Mouse (Mus musculus) skeletal muscle tissue, adult 2 months (tissue): ENCODE data around the gene Ebi3.

Experiments used
- DNase-seq: peaks from one replicate; pipeline ENCODE4 v3.0.0-alpha.2; 2012; ENCODE audit warnings: low read depth, low spot score

The Ebi3 gene

DNA sequence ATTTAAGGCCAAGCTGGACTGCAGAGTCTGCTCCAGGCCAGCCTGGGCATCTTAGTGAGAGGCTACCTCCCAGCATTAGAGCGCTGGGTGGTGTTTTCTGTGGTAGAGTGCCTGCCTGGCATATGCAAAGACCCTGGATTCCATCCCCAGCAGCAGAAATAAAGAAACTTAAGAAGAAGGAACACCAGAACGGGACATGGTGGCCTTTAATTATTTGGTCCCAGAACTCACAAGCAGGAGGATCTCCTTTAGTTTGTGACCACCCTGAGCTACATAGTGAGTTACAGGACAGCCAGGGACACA is 6.1 kb downstream of the Ebi3 start:
- DNase-seq, result no peak

DNA sequence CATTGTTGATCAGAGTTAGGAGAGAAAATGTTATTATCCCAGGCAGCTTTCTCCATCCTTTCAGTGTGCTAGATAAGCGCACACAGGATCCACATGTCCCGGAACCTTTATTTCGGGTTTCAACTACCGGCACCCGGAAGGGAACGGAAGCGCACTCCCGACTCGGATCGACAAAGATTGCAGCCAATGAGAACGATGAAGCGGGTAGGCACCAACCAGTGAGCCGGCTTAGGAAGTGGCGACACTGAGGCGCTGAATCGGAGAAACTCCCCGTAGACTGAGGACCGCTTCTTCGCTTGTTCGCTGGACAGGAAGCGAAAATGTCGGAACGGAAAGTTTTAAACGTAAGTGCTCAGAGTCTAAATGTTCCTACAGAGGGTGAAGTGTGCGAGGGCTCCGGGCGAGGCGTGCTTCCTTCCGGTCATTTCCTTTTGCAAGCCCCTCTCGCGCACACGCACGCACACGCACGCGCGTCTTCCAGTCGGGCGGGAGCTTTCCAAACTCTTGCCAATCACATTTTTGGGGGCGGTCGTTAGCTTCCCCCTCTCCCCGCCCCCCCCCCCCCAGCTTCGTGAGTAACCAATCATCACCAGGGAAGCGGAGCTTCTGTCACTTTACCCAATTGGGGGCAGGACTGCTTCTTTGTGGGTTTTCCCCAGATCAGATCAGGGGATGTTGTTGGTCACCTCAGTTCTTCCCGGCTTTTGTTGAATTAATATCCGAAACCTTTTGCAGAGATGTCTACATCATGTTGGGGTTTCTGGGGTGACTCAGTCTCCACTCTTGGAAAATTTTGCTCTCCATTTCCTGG is 6.7 kb downstream of the Ebi3 start, which contains the start of gene Yju2:
Gene Yju2, plus strand, starts transcription at position 182 of the 811 bp plus-strand sequence.
- peak; percentile 93 for DNase-seq

DNA sequence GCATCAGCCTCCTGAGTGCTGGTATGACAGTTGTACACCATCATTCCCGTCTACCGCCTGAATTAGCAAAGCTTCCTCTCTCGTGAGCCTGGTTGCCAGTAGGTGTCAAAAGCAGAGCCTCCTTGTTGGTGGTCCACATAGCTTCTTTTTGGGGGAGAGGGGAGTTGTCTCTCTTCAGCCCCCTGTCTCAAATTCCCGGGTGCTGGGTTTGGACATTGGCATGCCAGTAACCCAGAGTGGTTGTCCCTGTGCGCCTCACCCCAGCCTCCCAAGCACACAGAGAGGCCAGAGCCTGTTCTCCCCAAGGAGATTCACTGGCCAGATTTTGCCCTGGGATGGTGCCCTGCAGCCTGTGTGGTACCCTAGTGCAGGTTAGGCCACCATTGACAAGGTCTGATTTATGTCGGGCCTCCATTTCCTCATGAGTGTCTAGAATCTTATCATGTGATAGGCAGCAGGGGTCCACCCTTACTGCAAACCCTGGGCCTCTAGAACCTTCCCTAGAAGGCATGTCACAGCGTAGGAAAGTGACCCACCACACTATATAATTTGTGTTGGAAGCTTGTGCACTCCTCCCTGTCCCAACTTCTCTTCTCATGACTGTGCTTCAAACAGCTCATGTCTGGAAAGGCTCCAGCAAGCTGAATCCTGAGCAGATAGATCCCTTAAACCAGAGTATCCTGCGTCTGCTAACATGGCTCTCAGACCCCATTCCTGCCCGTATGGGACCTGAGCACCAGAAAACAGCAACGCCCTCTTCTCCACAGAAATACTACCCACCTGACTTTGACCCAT is 7.7 kb downstream of the Ebi3 start:
- DNase-seq, result no peak

DNA sequence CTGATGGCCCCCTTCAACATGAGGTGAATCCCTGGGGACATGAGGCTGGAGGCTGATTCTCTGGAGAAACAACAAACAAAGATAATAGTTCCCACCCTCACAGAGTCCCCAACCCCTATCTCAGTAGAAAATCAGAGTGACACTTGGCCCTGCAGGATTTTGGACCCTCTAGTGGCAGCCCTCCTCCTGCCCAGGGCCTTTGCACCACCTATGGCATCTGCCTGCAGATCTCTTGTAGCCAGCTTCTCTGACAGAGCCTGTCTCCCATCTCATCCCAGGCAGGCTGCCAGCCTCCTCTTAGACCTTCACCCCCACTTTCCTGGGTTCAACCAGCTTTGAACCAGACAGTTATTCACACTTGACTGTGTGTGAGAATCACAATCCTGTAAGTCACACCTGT is 8.4 kb downstream of the Ebi3 start:
- no peak for DNase-seq

DNA sequence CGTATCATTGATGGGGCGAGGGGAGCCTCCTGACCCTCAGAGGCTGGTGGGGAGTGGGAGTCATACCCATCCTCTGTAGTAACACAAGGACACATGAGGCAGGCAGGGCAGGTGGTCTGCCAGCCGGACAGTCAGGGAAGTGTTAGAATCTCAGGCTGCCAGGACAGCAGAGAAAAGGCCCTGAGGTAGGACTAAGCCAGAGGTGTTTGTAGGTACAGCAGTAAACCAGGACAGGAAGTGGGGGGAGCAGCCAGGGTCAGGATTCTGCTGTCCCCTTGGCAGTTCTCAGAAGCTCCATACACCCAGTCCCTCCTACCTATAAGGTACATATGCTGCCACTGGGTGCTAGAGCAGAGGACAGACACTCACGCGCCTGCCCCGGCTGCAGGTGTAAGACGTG is 9.2 kb downstream of the Ebi3 start:
- DNase-seq, result no peak

DNA sequence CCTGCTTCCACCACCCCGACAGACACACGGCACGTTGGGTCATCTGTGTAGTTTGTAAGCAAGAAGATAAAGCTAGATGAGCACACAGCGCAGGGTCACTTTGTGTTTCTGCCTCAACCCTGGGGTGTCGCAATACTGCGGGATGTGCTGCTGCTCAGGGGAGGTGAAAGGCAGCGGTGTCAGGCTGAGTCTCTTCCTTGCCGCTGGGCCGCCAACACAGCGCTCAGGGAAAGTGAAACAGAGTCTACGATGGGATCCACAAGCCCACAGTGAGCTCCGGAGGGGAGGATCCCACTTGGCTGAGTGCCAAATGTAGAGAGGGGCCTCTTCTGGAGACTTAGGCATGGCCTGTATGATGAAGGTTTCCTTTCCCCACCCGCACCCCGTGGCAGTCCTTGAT is 10.7 kb downstream of the Ebi3 start:
- no peak for DNase-seq

DNA sequence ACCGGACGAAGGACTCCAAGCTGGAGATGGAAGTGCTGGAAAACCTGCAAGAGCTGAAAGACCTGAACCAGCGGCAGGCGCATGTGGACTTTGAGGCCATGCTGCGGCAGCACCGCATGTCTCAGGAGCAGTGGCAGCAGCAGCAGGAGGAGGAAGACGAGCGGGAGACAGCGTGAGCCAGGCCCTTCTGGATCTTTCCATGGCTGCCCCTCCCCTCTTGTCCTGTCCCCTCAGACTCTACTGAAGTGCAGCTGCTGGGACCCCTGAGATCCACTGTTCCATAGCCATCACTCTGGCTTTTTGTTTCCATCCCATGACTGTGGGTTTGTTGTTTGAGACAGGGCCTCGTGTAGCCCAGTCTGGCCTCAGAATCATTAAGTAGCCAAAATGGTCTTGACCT is 12.1 kb downstream of the Ebi3 start:
- no peak for DNase-seq

DNA sequence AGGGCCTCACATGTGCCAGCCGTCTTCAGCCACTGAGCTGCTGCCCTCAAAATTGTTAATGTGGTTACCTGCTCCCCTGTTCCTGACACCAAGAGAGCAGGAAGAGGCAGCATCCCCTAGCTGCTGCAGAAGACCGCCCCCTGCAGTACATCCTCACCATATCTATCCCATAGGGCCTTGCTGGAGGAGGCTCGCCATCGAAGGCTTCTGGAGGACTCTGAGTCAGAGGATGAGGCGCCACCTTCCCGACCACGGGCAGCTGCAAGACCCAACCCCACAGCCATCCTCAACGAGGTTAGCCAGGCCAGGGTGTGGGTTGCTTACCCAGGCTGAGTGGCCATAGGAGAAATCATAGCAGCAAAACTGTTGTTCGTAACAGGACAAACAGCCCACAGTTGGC is 12.6 kb downstream of the Ebi3 start:
- no peak for DNase-seq

DNA sequence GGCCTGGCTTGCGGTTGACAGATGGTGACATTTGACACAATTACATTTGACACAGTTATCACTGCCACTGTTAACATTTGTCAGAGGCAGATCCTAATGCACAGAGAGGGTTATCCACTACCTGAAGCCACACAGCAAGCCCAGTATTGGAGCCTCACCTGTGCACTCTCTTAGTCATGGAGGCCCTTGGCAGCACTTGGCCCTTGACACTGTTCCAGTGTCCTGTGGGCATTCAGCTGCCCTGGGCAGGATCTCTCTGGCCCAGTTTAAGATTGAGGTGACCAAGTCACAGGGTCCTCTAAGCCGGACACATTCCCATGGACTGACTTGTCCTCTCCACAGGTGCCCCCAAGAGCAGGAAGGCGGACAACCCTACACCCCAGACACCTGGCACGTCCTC is 14.7 kb downstream of the Ebi3 start:
- no peak for DNase-seq

DNA sequence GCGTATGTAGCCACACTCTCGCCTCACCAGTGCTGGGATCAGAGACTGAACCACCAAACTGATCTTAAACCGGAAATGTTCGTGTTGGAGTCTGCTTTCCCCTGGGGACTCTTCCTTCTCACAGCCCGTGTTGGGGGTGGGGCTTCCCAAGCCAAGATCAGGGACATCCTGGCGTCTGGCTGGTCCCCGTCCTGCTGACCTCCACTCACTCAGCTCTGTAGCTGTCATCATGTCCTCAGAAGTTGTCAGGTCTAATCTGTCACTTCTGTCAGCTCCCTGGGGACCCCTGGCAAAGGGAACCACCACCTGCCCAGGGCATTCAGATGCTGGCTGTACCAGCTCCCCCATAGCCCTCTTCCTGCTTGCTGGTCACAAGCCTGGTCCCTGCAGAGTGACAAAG is 15.8 kb downstream of the Ebi3 start:
- DNase-seq, result no peak

DNA sequence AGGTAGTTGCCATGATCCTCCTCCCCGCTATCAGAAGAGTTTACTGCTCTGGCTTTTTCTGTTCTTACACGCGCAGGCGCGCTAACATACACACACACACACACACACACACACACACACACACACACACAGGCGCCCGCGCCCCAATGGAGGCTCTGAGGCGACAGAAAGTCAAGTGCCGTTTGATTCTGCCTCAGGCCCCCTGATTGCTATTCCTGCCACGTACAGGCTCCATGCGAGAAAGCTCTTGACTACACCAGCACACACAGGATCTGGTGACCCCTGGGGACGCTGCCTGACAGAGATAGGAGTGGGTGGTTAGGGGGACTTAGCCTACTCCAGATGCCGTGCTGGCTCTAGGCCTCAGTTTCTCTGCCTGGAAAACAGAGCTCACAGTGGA is 17.1 kb downstream of the Ebi3 start:
- no peak for DNase-seq

DNA sequence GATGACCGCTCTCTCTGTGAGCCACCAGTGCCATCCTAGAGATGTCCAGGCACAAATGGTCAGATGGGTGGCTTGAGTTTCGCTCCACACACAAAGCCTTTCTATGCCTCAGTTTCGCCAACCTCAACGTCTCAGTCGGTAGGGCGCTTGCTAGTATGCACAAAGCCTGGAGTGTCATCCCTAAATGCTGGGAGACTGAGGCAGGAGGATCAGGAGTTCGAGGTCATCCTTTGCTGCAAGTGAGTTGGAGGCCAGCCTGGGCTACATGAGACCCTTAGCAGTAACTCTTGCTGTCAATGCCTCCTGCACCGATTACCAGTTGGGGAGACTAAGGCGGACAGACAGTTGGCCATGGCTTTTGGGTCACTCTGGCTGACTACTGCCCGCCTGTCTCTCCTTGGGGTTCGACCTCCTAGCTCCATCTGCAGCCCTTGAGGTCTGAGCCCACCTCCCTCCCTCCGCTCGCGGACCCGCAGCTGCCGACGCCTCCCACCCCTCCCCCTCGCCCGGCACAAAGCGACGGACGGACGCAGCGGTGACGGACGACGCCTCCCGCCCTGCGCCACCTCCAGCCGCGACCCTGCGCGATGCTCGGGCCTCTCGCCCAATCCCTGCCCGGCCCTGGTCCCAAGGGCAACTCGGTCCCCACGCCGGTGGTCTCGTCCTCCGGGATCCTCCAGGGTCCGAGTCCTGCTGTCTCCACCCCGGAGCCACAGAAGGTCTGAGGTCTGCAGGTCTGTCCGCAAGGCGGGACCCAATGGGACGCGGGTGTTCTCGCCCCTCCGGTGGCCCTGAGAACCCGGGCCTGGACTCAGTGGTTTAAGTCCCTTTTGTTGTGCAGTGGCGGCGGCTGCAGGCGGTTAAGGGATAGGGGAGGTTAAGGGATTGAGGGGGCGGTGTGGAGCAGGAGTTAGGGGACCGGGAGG is 17.8 kb downstream of the Ebi3 start, which contains the start of gene Shd:
Gene Shd, plus strand, starts transcription at position 502 of the 926 bp plus-strand sequence.
- no peak for DNase-seq

DNA sequence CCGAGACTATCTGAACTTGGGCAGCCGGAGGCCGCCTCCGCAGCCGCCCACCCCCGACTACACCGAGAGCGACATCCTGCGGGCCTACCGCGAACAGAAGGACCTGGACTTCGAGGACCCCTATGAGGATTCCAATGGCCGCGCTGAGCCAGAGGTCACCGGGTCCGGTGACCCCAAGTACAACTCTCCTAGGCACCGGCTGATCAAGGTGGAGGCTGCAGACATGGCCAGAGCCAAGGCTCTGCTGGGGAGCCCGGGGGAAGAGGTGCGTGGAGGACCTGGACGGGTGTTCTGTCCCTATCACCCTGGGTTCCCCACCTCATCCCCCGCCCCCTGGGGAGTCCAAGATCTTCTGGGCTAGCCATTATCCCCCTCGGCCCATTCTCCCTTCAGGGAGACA is 19.0 kb downstream of the Ebi3 start:
- DNase-seq, result no peak

DNA sequence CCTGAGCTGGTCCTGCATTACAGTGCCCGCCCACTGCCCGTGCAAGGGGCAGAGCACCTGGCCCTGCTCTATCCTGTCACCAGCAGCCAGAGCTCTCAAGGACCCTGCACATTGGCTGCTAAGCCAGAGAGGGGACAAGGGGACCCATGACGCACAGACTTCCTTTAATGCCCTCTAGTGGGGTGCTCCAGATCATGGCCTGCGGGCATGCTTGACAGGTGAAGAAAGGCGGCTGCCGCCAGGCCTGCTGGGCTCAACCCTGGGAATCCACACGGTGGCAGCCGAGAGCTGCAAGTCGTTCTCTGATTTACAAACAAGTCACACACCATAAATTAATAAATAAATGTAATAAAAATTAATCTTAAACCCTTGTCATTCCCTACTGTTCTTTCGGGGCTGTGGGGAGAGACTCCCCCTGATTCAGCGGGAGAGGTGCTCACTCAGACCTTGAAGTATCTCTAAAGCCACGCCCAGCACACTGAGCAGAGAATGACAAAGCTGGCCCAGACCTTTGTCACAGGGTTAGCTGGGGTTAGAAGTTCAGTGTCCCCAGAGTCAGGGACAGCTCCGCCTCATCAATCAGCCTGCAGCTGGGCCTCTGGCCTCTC is 23.9 kb downstream of the Ebi3 start:
- peak; percentile 59 for DNase-seq

DNA sequence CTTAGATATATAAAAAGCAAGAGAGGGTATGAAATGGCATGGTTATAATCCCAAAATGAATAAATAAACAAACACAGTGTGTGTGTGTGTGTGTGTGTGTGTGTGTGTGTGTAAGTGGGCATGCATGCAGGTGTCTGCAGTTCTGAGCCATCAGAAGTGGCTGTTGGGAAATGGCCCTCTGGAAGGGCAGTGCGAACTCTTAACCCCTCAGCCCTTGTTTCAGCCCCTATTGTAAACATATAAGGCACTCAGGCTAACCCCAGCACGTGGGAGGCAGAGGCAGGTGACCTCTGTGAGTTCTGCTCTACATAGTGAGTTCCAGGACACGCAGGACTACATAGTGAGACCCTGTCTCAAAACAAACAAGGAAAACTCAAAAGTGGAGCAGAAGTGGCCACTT is 24.9 kb downstream of the Ebi3 start:
- DNase-seq, result no peak

DNA sequence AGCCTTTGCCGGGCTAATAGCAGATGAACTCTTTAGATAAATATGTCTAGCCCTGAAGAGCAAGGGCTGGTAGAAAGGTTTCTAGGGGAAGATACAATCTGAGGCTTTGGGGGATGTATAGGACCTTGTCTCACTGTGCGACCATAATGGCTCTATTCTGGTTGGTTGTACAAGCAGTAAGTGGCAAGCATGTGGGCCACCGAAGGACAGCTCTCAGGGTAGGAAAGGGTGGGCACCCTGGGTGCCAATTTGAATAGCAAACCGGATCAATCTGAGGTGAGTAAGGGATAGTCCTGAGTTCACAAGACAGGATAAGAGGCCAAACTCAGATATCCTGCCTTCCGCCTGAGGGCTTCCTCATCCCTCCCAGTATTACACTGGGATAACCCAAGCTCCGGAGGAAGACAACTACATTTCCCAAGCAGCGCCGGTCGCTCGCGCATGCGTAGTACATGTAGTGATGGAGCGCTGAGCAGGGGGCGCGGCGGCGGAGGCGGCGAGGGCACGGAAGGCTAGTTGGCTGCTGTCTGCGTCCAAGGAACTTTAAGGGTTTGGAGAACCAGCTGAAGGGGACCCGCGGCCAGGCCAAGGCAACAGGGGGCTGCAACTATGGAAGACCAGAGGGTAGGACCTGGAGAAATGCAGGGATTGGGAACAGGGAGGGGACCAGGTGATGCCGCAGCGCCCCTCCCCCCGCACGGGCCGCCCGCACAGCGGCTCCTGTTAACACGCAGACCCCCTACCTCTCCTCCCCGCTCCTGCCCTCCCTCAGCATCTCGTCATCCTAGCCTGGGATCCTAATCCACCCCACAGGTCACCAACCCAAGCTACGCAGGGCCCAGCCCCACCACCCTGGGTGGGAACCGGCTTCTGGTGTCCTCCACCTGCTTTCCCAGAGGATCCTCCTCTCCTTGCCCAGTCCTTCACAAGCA is 33.9 kb downstream of the Ebi3 start, which contains the start of gene Fsd1:
Gene Fsd1, plus strand, starts transcription at position 480 of the 932 bp plus-strand sequence.
- DNase-seq, result no peak

DNA sequence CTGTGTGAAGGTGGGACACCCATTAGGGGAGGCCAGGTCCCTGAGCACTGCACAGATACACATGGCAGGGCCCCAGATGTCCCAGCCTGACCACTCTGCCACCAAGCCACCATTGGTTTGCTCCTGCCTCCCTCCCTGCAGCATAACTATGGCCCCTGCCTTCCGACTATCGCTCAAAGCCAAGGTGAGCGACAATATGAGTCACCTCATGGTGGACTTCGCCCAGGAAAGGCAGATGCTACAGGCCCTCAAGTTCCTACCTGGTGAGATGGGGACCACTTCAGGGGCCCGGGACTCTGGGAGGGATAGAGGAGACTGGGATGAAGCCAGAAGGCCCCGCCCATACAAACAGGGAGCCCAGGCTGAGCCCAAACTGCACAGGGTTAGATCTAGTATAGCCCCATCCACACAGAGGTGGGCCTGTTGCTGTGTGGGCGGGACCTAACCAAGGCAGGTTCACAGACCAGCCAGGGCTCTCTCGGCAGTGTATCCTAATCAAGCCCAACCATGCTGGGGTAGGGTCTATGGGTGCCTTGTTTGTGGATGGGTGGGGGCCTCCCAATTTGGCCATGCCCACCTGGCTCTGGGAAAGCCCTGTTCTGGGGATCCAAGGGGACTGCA is 37.9 kb downstream of the Ebi3 start:
- DNase-seq, result no peak

DNA sequence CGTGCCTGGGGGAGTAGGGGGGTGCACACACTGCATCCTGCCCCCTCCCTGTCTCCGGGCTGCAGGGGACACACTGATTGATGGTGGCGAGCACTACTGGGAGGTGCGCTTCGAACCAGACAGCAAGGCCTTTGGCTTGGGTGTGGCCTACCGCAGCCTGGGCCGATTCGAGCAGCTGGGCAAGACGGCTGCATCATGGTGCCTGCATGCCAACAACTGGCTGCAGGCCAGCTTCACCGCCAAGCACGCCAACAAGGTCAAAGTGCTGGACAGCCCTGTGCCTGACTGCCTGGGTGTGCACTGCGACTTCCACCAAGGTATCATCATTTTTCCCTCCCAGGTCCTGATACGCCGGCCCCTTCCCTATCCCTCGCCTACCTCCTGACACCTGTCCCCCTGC is 43.6 kb downstream of the Ebi3 start:
- no peak for DNase-seq

DNA sequence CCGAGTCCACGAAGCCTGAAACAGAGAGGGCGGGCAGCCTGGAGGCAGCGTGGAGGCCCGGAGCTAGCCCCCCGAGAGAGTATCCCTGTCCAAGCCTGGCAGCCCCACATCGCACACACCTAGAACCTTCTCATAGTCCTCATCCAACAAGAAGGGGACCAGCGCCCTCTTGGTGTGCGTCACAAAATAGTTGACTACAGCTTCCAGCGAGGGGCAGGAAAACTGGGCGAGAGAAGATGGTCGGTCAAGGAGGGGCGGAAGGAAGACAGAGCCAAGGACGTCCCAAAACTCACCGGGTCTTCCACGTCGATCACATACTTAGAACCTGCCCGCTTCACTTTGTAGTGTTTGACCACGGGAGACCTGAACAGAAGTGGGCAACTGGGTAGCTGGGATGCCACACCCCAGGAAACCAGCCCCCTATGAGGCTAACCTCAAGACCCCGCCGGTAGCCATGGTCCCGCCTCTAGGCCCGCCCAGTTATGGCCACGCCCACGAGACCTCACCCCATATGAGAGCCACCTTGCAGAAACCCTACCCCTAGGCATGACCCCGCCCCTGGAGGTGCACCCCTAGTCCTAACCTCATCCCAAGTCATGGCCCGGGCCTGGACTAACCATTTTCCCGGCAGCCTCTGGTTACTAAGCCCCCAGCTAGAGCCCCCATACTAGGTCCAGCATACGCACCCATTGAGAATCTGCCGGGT is 47.5 kb downstream of the Ebi3 start:
- no peak for DNase-seq
